Mouse (Mus musculus) kidney, adult 8-10 months (tissue): ENCODE data around the gene Runx2.

Experiments used
- DNase-seq, 2 experiments: peaks; one replicate each; pipeline ENCODE4 v3.0.0; 2022

The Runx2 gene

DNA sequence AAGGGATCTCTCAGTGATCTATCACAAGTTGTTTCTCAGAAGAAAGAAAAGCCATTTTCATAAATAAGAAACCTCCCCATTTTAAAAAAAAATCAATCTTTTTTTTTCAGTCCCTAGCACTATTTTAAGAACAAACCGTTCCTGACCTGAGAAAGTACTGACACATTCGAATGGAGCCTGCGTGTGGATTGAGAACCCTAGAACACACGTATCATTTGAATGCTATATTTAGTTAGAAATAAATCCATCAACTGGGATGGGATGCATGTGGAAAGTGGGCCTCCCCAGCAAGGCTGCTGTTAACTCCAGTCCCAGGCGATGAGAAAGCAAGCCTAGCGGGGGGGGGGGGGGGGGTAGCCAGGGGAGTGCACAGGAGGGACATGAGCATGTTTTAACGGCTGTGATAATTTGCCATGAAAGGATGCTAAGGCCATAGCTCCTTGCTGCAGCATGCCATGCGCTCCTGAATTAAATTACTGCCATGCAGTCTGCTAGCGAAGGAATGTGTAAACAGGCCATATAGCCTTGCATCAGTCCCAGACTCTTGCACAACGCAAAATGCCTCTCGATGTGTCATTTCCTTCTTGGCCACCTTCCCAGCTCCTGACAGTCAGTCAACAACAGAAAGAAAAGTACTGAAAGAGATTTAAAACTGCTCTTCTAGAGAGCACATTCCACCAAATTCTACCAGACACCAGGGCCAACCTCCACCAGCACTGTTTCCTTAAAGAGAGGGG, 104.9 kb downstream of the Runx2 start:
- DNase-seq: peak; percentile 50 to 58

DNA sequence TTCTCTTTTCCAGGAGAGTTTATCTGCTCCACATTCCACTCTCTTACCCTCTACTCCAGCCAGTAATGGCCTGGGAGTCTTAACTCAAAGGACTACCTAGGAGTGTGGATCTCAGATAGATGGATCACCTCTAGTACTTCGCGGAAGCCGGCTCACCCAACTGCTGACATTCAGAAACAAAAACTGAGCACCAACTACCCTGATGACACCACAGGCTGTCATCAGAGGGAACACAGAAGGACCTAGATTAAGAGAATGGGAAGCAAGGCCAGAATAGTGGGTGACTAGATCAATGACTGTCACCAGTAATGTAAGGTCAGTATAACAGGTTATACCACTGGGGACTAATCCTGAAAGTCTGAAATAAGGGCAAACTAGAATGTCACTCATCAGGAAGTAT, 106.6 kb downstream of the Runx2 start:
- no peak for DNase-seq

DNA sequence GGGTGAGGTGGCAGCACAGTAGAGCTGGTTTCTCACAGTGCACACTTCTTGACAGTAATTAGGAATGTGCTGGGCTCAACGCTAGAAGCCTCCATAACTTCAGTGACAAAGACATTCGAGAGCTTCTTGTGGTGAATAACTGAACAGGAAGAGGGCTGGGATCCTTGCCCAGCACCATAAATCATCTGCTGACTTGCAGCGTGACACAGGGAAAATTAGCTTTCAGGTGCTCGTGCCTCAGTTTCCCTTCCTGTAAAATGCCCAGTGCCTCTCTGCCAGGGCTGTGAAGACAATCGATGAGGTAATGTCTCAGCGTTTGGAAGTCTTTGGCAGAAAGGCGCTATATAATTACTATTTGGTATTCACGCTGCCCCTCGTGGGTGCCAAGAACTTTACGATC, 108.1 kb downstream of the Runx2 start:
- peak in 1 of 2 experiments; percentile 12 for DNase-seq

DNA sequence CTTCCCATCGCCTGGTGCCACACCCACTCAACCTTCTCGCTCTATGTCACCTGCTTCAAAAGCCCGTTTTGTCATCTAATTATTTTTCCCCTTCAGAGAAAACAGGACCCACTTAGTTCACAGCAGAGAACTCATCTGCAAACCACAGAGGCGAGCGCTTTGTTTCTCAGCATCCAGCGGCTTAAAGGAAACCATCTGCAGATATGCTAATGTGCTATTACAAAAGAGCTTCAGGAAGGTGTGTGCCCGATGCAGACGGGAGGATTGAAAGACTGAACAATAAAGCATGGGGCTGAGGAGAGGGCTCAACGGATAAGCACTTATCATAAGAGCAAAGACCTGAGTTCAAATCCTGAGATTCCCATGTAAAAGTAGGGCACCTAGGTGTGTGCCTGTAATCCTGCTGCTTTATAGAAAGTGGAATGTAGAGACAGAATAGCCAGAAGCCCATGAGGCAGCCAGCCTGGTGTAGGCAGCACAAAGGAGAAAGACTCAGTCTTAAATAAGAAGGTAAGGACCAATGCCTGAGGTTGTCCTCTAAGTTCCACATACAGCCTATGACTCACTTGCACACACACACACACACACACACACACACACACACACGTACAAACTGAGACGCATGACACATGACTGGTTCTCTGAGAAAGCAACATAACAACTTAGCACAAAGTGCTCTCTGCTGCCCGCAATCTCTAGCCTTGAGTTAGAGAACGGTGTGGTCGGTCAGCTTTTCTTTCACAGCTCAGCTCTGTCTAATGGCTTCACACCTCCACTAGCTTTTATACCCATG, 111.9 kb downstream of the Runx2 start:
- no peak for DNase-seq

DNA sequence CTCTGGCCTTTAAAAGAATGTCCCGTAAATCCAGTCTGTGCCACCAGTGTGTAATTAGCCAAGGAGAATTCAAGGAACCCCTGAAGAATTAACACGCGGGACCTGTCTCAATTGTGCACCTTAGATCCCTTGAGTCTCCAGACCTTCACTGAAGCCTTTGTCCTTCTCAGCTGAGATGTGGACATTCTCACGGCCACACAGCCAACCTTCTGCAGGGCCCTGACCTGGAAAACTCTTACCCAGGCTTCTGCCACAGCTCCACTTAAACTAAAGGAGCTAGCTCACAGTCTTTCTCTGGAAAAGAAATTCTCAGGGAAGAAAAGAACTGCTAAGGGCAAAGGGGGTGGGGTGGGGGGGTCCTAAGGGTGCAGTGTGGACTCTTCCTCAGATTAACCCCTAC, 113.1 kb downstream of the Runx2 start:
- DNase-seq: no peak

DNA sequence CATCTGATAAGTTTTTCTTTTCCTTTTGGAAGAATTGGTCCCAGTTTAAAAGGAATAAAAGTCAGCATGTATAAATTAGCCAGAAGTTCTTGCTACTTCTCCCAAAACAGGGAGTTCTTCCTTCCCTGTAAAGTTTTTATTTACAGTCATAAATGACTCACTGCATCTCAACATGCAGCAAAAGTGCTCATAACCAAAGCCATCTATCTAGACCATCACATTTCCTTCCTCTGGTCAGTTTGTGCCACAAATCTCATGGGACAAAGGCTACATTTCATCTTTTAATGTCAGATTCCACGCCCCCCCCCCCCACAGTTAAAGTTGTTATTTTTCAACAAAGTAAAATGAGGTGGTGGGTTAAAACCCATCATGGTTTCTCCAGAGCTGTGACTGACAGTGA, 114.3 kb downstream of the Runx2 start:
- DNase-seq: no peak

DNA sequence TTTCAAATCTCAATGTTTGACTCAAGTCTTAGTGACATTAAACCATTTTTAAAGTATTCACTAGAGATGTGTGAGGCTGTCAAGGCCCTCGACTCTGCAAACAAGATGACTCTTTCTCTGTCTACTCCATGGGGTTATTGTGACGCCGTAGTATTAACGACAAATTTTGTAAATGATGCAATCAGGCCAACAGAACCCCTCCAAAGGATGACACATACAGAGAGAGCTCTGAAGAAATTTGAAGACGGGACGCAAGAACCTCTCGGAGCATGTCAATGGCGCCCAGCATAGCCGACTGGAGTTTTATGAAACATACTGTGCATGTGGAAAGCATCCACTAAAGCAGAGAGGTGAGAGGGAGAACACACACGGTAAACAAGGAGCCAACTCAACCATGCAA, 117.5 kb downstream of the Runx2 start:
- DNase-seq: no peak

DNA sequence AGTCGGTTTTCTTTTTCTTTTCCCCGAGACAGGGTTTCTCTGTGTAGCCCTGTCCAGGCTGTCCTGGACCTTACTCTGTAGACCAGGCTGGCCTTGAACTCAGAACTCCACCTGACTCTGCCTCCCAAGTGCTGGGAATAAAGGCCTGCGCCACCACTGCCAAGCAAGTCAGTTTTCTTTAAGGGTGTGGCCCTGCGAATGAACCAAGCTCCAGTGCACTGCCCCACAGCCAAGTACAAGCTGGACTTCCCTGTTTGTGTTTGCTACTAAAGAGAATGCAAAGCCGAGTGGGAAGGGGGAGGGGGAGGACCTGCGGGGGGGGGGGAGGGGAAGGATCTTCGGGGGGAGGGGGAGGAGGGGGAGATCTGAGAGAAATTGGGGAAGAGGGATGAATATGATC, 121.0 kb downstream of the Runx2 start:
- DNase-seq: no peak

DNA sequence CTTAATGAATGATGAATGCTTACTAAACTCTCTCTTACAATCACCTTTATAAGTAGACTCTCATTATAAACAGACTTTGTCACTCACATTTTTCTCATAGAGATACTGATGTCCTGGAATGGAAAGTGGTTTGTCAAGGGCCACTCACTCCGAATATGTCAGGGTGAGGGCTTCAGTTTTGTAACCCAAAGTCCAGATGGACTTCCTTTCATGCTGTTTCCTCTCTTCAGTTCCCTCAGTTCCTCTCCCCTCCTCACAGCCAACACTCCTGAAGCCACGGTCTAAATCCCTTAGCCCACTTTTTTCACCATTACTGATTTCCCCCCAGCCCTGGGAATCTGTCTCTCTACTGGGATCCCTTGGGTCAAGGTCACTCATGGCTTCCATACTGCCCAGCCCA, 123.1 kb downstream of the Runx2 start:
- no peak for DNase-seq

DNA sequence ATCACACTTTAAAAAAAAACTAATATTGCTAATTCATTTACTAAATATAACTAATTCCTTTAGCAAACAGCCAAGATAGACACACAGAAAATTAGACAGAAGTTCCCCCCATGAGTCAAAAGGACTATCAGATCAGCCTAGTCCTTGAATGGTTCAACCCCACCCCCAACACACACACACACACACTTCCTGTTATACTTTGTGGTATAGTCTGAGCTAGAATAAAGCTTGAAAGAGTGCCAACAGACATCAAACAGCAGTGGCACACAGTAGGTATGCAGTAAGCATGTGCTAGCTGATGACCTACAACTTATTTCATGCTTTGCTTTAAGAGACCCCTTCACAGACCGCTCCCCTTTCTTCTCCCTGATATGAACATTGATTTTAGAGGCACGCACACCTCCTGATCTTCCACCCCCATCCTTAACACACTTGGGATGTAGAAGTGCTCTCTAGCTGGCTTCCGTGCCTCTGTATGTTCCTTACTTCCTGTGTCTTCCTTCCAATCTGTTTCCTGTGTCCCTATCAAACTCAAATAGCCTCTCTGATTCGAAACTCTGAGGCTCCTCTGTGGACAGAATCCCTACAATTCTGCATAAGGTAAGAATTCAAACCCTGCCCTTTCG, 124.1 kb downstream of the Runx2 start:
- DNase-seq: no peak

DNA sequence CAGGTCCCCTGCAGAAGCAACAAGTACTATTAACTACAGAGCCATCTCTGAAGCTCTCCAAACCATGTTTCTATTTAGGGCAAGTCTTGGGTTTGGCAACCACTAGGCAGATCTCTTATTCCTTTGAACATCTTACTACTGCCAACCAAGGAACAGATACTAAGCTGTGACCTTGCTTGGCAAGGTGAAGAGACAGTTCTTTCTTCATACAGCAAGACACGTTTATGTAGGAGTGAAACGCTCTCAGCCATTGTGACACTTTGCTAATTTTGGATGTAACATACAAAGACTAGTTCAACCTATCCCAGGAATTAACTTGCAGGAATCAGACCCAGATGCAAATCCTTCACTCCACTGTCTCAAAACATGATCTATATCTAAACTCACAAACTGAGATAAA, 126.3 kb downstream of the Runx2 start:
- DNase-seq: no peak

DNA sequence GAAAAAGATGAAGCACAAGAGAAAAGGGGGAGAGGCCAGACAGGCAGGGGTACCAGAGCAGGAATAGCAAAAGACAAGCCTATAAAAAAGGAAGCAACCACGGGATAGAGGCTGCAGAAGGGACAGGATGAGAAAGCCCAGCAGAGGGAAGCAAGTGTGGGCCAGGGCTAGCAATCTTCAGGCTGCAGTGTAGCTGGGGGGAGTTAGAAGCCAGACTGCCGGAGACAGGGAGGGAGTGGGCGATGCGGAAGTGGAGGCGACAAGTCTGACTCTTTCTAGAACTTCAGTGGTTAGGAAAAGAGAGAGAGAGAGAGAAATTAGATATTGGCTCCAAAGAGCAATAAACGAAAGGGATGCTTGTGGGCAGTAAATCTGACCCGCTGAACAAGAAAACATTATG, 129.1 kb downstream of the Runx2 start:
- no peak for DNase-seq

DNA sequence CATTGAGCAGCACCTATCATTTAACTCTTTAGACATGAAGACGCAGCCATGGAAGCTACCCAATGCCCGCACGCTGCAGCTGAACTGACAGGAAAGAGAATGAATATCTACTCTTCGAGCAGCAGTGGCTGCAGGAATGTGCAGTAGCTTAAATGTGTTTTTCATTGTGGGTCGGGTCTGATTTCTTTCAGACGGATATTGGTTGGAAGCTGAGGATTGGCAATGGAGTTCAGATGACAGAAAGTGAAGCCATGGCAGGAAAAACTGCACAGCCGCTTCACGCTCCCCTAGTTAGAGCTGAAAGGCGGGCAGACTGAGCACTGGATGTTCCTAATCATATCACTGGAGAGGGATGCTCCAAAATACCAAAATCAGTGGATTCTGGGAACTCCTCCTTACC, 131.6 kb downstream of the Runx2 start:
- no peak for DNase-seq

DNA sequence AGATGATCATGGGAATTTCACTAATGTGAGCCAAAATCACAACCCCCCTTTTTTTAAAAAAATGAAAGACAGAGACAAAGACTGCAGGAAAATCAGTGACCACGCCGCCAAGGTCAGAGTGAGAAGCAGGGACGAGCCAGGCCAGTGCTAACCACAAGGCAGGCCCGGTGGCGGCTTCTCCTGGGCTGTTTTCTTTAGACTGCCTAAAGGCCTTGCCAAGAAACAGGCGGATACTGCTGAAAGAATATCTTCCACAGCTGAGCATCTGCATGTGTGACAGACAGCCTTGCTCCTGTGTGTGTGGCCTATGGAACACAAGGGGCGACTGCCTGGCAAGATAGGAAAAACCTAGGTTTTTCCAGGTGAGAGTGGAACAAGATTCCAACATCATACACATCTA, 136.8 kb downstream of the Runx2 start:
- DNase-seq: no peak

DNA sequence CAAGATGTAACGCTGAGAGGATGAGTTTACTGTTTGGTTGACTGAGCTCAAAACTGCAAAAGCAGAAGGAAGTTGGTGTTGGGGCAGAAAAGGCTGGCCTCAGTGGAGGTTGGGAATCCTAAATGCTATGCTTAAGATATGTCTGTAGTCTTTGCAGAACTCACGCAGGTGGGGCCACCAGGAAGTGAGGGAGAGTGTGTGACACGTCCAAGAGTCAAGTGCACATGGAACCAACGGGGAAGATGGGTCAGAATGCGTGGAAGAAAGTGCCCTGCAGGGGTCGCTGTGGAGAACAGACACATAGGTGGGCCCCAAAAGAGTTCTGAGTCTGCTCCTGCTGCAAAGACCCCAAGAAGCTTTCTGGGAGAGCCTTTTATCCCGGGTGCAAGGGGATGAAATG, 141.8 kb downstream of the Runx2 start:
- no peak for DNase-seq

DNA sequence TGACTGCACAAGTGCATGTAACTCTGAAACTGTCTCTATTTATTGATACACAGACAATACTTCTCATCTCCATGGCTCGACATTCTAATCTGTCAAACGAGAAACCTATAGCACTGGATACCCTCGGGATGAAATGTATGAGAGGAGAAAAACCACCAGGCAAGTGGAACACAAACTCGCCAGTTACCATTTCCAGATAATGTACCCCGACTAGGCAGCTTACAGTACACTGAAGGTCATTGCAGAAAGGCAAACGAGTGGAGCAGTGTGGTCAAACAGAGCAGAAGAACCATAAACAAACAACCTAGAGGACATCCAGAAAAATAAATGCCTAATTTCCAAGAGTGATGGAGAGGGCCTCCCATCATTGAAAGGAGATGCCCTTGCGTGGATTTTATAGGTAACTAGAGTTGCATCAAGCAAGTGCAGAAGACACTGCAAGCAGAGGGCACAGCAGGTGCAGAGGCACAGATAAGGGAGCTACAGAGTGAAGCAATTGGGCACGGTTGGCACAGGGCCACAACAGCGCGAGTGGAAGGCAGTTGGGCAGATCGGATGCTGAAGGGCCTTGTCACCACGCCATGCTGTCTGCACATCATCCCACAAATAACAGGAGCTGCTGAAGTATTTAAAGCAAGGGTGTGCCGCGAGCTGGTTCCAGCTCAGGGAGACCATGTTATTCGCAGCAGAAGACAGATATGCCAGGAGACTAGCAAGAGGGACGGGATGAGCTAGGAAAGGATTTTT, 142.5 kb downstream of the Runx2 start:
- no peak for DNase-seq

DNA sequence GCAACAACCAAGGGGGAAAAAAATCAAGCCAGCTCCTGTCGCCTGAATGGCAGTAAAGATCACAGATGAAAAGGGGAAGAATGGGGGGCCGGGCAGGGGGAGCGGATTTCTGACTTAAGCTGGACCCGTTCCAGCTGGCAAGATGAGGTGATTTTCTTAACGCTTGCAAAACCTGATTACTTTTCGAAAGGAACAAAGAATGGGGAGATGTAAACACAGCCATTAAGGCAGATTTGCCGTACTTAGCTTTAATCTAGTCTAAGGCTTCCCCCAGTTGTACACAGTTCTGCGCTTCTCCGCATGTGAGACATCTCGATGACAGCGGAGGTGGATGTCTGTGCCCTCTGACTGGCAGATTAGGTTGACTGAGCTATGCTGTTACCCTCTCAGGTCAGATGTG, 144.6 kb downstream of the Runx2 start:
- DNase-seq: no peak

DNA sequence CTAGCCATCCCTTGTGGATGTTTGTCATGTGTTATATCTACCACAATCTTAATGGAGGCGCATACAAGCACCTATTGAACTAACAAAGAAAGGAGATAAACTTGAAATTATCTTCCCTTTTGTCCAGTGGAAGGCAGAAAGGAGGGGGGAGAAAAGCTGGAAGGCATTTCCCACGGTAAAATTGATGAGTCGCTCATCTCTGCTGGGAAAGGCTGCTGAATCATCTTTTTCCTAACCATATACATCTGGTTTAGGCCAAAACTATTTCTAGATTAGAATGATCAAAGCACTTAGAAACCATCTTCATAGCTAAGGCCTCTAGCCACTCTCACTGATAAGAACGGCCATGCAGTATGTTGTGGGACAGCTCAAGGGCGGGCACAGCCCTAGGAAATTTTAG, 147.3 kb downstream of the Runx2 start:
- DNase-seq: no peak

DNA sequence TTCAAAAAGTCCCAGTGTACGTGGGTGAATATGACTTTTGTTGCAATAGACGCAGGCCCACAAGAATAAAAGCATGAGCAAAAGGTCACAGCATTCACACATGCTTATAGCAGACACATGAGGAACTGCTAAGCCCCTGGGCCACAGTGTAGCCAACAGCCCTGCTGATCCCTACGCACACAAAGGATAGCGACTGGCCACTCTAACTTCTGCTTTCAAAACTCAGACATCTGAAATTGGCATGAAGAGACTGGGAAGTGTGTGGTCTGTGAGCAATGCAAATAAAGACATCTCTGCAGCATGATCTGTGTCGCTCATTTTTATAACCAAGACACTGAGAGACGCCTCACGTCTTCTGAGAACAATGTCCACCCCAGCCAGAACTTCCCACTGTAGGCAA, 150.7 kb downstream of the Runx2 start:
- DNase-seq: no peak

DNA sequence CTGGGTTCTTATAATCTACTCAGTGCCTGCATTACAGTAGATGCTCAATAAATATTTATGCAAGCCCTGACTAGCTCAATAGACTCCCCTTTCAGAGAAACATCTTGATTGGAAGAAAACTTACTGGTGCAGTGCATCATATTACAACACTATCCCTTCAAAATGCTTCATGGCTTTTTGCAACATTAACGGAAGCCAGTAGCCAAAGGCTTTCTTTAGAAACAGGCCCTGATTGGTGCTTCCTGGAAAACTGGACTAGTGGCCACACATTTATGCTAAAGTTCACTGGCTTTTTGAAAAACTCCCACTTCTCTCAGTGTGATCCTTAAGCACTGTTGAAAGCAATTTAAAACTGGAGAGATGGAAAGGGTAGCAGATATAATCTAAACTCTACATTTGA, 151.4 kb downstream of the Runx2 start:
- no peak for DNase-seq

DNA sequence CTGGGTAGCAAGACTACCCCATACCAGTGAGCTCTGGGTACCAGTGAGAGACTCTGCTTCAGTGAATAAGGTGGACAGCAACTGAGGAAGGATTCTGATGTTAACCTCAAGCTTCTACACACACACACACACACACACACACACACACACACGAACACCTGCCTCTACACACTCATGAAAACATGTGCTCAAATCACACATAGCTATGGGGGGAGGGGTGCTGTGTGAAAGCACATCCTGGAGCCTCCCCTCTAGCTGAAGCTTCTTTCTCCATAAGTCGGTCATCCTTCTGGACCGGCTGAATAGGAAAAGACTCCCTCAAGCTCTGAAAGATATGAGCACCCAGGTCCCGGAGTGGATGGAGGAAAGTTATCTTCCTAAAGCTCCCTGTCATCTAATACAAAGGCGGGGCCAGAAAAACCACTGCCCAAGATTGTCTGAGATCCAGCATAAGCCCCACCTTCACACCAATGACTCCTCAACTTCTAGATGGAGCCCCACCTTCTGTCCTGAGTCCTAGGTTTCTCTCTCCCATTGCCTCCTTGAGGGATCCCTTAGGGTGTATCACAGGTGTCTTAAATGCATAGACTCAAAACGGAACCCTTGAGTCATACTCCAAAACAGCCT, 152.4 kb downstream of the Runx2 start:
- no peak for DNase-seq

DNA sequence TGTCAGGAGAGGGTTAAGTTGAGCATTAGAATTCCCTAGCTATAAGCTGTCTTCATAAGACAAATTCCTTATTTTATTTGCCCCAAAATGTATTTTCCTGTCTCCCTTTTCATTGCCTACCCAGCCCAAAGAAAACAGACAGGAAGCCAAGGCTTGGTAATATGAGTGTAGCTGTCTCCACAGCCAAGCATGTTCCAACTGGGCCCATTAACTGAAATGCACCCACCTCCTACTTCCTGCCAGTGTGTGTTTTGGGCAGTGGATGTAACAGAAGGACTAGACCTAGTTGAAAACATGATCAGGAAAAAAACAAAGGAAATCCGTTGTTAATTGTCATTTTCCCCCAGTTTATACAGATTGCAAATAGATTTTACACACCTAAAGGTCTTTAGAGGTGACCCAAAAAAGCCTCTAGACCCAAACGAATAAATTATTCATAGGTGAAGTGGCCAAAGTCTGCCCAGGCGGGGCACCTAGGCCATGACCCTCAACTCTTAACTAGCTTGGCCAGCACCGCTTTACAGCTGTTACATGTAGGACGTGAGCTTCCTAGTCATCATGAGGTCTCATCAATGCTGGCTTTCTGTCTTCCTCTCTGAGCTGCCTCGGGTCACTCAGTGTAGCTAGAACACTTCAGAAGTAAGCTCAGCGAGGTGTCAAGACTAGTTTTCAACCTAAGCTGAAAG, 154.3 kb downstream of the Runx2 start:
- DNase-seq: peak in 1 of 2 experiments; percentile 35
